Mouse (Mus musculus): Measurements from ENCODE around the gene Pygm. TPM values are rescaled to one million over a fixed set of nuclear protein-coding genes. Genes with fewer than 3 reads are reported as not detected.
A peak's percentile ranks its signal among the peaks of the same experiment; 100 is the strongest.

Pygm gene
- polyA plus RNA-seq, 1 experiment from 2014 or later: 225 TPM

DNA sequence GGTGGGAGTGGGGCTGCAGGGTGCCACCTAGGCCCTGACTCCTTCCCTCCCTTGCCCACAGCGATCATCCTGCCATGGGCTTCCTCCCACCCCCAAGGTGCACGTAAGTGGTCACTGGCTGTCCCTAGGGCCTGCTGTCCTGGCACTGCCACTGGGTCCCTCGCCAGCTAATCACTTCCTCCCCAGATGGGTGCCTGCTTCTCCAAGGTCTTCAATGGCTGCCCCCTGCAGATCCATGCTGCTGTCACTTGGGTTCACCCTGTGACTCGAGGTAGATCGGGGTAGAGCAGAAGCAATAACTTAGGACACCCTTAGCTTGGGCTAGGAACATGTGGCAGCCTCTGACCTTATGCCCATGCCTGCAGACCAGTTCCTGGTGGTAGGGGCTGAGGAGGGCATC is 38.2 kb upstream of the Pygm start:
- H3K4me3 ChIP-seq (ENCODE audit: control insufficient read depth in 1 of 2, insufficient read depth in 1 of 2, low read depth in 1 of 2, low read length in 2 of 2): no peak overlapping the region
- ATAC-seq (ENCODE audit: insufficient number of reproducible peaks, insufficient read depth, low FRiP score, low read depth): no peak
- no peak overlapping the region for H3K4me2 ChIP-seq (ENCODE audit: low read length)
- H3K27ac ChIP-seq (replicated peaks in 1 of 2; ENCODE audit: control insufficient read depth in 1 of 2, insufficient read depth in 1 of 2, low read depth in 2 of 2, low read length in 2 of 2): no peak overlapping the region
- no peaks in the 10 kb centered on the region for H3K9me3 ChIP-seq (ENCODE audit: control insufficient read depth, low read length)
- WGBS: 95% methylated on average over 5 of the region's 5 CpGs
- H3K9ac ChIP-seq (ENCODE audit: low read length): no peak overlapping the region
- H3K4me1 ChIP-seq (ENCODE audit: control insufficient read depth in 2 of 2, insufficient read depth in 2 of 2, low read length in 2 of 2): peaks cover 7 to 8% of the 10 kb centered on the region in 2 experiments
- H3K27me3 ChIP-seq (ENCODE audit: control insufficient read depth, insufficient read depth, low read length): no peaks in the 10 kb centered on the region
- H3K36me3 ChIP-seq (ENCODE audit: control insufficient read depth, insufficient read depth, low read length): peaks cover 46% of the 10 kb centered on the region

DNA sequence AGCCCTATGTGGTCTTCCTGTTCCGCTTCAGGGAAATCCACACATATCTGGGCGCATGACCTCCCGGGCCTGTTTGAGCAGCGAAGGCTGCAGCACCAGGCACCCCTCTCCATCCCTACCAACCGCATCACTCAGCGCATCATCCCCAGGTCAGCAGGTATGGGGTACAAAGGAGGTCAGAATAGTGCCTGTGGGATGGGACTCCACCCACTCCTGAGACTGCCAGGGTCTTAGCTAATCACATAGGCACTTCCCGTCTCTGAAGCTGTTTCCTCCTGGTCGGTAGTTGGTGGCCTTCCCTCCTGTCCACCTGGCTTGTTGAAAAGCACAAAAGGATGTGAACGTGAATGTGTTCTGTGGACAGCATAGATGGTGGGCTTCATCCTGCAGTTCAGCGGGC is 37.5 kb upstream of the Pygm start:
- WGBS: 77% methylated on average over 10 of the region's 10 CpGs
- no peaks in the 10 kb centered on the region for H3K9me3 ChIP-seq (ENCODE audit: control insufficient read depth, low read length)
- peaks cover 13 to 14% of the 10 kb centered on the region in 2 experiments for H3K4me1 ChIP-seq (ENCODE audit: control insufficient read depth in 2 of 2, insufficient read depth in 2 of 2, low read length in 2 of 2)
- H3K27ac ChIP-seq (replicated peaks in 1 of 2; ENCODE audit: control insufficient read depth in 1 of 2, insufficient read depth in 1 of 2, low read depth in 2 of 2, low read length in 2 of 2): no peak overlapping the region
- no peak overlapping the region for H3K4me3 ChIP-seq (ENCODE audit: control insufficient read depth in 1 of 2, insufficient read depth in 1 of 2, low read depth in 1 of 2, low read length in 2 of 2)
- no peaks in the 10 kb centered on the region for H3K27me3 ChIP-seq (ENCODE audit: control insufficient read depth, insufficient read depth, low read length)
- no peak overlapping the region for H3K9ac ChIP-seq (ENCODE audit: low read length)
- ATAC-seq (ENCODE audit: insufficient number of reproducible peaks, insufficient read depth, low FRiP score, low read depth): no peak
- H3K4me2 ChIP-seq (ENCODE audit: low read length): no peak overlapping the region
- H3K36me3 ChIP-seq (ENCODE audit: control insufficient read depth, insufficient read depth, low read length): peaks cover 46% of the 10 kb centered on the region

GRCm38 (mm10) chr19:6347615-6348014 is 36.6 kb upstream of the Pygm start:
- ATAC-seq (ENCODE audit: insufficient number of reproducible peaks, insufficient read depth, low FRiP score, low read depth): no peak
- no peak overlapping the region for H3K4me2 ChIP-seq (ENCODE audit: low read length)
- no peak overlapping the region for H3K27ac ChIP-seq (replicated peaks in 1 of 2; ENCODE audit: control insufficient read depth in 1 of 2, insufficient read depth in 1 of 2, low read depth in 2 of 2, low read length in 2 of 2)
- H3K9me3 ChIP-seq (ENCODE audit: control insufficient read depth, low read length): no peaks in the 10 kb centered on the region
- peaks cover 51% of the 10 kb centered on the region for H3K36me3 ChIP-seq (ENCODE audit: control insufficient read depth, insufficient read depth, low read length)
- H3K4me3 ChIP-seq (ENCODE audit: control insufficient read depth in 1 of 2, insufficient read depth in 1 of 2, low read depth in 1 of 2, low read length in 2 of 2): no peak overlapping the region
- 91% methylated on average over 4 of the region's 4 CpGs for WGBS
- no peaks in the 10 kb centered on the region for H3K27me3 ChIP-seq (ENCODE audit: control insufficient read depth, insufficient read depth, low read length)
- H3K4me1 ChIP-seq (ENCODE audit: control insufficient read depth in 2 of 2, insufficient read depth in 2 of 2, low read length in 2 of 2): peaks cover 13 to 14% of the 10 kb centered on the region in 2 experiments
- H3K9ac ChIP-seq (ENCODE audit: low read length): no peak overlapping the region

GRCm38 (mm10) chr19:6348717-6349116 is 35.5 kb upstream of the Pygm start:
- no peak for ATAC-seq (ENCODE audit: insufficient number of reproducible peaks, insufficient read depth, low FRiP score, low read depth)
- H3K9ac ChIP-seq (ENCODE audit: low read length): no peak overlapping the region; the same call in 1 of the 2 replicates
- no peaks in the 10 kb centered on the region for H3K27me3 ChIP-seq (ENCODE audit: control insufficient read depth, insufficient read depth, low read length)
- peak overlapping the region; percentile 42 to 72 for H3K27ac ChIP-seq (replicated peaks in 1 of 2; ENCODE audit: control insufficient read depth in 1 of 2, insufficient read depth in 1 of 2, low read depth in 2 of 2, low read length in 2 of 2)
- H3K4me1 ChIP-seq (ENCODE audit: control insufficient read depth in 2 of 2, insufficient read depth in 2 of 2, low read length in 2 of 2): peaks cover 13 to 14% of the 10 kb centered on the region in 2 experiments
- peaks cover 55% of the 10 kb centered on the region for H3K36me3 ChIP-seq (ENCODE audit: control insufficient read depth, insufficient read depth, low read length)
- H3K4me3 ChIP-seq (ENCODE audit: control insufficient read depth in 1 of 2, insufficient read depth in 1 of 2, low read depth in 1 of 2, low read length in 2 of 2): no peak overlapping the region
- H3K9me3 ChIP-seq (ENCODE audit: control insufficient read depth, low read length): no peaks in the 10 kb centered on the region
- H3K4me2 ChIP-seq (ENCODE audit: low read length): no peak overlapping the region
- 45% methylated on average over 9 of the region's 9 CpGs for WGBS

DNA sequence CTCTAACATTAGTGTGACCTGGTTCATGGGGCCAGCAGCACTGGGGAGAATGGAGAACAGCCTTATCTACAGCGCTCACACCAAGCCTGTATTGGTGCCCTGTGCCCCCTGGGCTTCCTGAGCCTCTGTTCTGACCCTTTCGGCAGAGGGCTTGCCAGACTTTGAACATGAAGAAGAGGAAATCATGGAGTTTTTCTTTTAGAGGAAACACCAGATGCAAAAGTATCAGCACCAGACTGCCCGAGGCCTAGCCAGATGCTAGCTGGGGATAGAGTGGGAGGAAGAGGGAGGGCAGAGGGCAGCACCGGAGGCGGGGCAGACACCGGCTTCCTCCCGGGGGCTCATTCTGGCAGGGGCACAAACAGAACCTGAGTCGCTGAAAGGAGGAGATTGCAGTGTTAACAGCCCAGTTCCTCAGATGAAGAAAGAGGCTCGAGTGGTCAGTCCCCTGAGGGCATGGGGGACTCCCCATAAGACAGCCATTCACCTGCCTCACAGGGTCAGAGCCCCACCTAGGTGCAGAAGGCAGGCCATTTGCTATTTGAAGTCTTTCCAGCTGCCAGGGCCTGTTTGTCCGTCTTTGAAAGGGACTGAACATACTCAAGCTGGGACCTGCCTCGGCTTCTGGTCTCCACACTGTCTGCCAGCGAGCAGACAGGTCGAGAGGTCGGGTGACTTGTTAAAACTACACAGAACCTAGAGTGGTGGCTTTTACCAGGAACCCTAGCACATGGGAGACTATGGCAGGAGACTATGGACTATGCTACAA is 34.8 kb upstream of the Pygm start:
- Histone ChIP-seq H3K9me3 (ENCODE audit: control insufficient read depth, low read length) (no peaks in the 10 kb centered on the region), H3K9ac (ENCODE audit: low read length) (no peak overlapping the region; the same call in 1 of the 2 replicates), H3K36me3 (ENCODE audit: control insufficient read depth, insufficient read depth, low read length) (peaks cover 55% of the 10 kb centered on the region), H3K27ac (replicated peaks in 1 of 2; ENCODE audit: control insufficient read depth in 1 of 2, insufficient read depth in 1 of 2, low read depth in 2 of 2, low read length in 2 of 2) (peak overlapping the region; percentile 50 to 72), H3K27me3 (ENCODE audit: control insufficient read depth, insufficient read depth, low read length) (no peaks in the 10 kb centered on the region), H3K4me3 (ENCODE audit: control insufficient read depth in 1 of 2, insufficient read depth in 1 of 2, low read depth in 1 of 2, low read length in 2 of 2) (no peak overlapping the region), H3K4me2 (ENCODE audit: low read length) (0 out of 2 replicates have a peak overlapping the region, but pooled peaks have one; percentile 8), H3K4me1 (ENCODE audit: control insufficient read depth in 2 of 2, insufficient read depth in 2 of 2, low read length in 2 of 2) (peaks cover 13 to 14% of the 10 kb centered on the region in 2 experiments)
- 38% methylated on average over 14 of the region's 14 CpGs for WGBS
- peak; percentile 48 for ATAC-seq (ENCODE audit: insufficient number of reproducible peaks, insufficient read depth, low FRiP score, low read depth)

DNA sequence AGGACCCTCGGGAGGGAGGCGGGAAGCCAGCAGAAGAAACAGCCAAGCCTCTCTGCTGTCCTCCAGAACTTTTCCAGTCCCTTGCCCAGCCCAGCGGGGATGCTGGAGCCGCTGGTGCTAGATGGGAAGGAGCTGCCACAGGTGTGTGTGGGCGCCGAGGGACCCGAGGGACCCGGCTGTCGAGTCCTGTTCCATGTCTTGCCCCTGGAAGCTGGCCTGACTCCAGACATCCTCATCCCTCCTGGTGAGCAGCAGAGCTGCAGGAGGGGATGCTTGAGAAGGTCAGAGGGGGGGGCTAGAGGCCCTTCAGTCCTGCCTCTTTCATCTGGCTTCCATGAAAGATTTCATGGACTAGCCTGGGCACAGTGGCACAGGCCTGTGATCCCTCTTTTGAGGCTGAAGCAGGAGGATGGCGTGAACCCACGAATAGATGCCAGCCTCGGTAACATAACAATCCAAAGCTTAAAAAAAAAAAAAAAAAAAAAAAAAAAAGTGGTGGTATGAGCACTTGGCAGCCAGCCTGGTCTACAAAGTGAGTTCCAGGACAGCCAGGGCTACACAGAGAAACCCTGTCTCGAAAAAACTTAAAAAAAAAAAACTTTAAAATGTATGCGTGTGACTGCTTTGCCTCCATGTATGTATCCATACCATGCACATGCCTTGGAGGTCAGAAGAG is 32.6 kb upstream of the Pygm start:
- Histone ChIP-seq H3K27me3 (ENCODE audit: control insufficient read depth, insufficient read depth, low read length) (no peaks in the 10 kb centered on the region), H3K9ac (ENCODE audit: low read length) (no peak overlapping the region), H3K27ac (replicated peaks in 1 of 2; ENCODE audit: control insufficient read depth in 1 of 2, insufficient read depth in 1 of 2, low read depth in 2 of 2, low read length in 2 of 2) (no peak overlapping the region), H3K4me1 (ENCODE audit: control insufficient read depth in 2 of 2, insufficient read depth in 2 of 2, low read length in 2 of 2) (peaks cover 13 to 14% of the 10 kb centered on the region in 2 experiments), H3K36me3 (ENCODE audit: control insufficient read depth, insufficient read depth, low read length) (peaks cover 43% of the 10 kb centered on the region), H3K9me3 (ENCODE audit: control insufficient read depth, low read length) (no peaks in the 10 kb centered on the region), H3K4me3 (ENCODE audit: control insufficient read depth in 1 of 2, insufficient read depth in 1 of 2, low read depth in 1 of 2, low read length in 2 of 2) (no peak overlapping the region), H3K4me2 (ENCODE audit: low read length) (no peak overlapping the region)
- ATAC-seq (ENCODE audit: insufficient number of reproducible peaks, insufficient read depth, low FRiP score, low read depth): no peak
- WGBS: 52% methylated on average over 14 of the region's 14 CpGs

DNA sequence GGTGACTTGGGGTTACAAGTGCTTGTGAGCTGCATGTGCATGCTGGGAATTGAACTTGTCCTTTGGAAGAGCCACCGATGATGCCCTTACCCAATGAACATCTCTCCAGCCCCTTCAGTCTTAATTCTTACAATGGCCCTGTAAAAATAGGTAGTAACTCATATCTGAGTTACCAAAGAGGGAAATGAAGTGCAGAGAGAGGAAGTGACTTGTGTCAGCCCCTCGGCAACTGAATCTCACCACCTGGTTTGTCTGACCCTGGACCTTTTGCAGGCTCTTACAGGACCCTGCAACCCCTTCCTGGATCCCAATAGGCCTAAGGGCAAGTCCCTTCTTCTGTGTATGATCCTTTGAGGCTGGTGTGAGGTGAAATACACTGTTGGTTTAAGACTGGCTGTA is 32.1 kb upstream of the Pygm start:
- Histone ChIP-seq H3K9me3 (ENCODE audit: control insufficient read depth, low read length) (no peaks in the 10 kb centered on the region), H3K4me3 (ENCODE audit: control insufficient read depth in 1 of 2, insufficient read depth in 1 of 2, low read depth in 1 of 2, low read length in 2 of 2) (no peak overlapping the region), H3K9ac (ENCODE audit: low read length) (no peak overlapping the region), H3K4me1 (ENCODE audit: control insufficient read depth in 2 of 2, insufficient read depth in 2 of 2, low read length in 2 of 2) (peaks cover 13 to 14% of the 10 kb centered on the region in 2 experiments), H3K27me3 (ENCODE audit: control insufficient read depth, insufficient read depth, low read length) (no peaks in the 10 kb centered on the region), H3K36me3 (ENCODE audit: control insufficient read depth, insufficient read depth, low read length) (peaks cover 38% of the 10 kb centered on the region), H3K4me2 (ENCODE audit: low read length) (no peak overlapping the region), H3K27ac (replicated peaks in 1 of 2; ENCODE audit: control insufficient read depth in 1 of 2, insufficient read depth in 1 of 2, low read depth in 2 of 2, low read length in 2 of 2) (no peak overlapping the region)
- ATAC-seq (ENCODE audit: insufficient number of reproducible peaks, insufficient read depth, low FRiP score, low read depth): no peak
- WGBS: 83% methylated on average over 2 of the region's 2 CpGs
